Comparison of ENCODE assay signal across 1 mouse cellular context in the genomic region with DNA sequence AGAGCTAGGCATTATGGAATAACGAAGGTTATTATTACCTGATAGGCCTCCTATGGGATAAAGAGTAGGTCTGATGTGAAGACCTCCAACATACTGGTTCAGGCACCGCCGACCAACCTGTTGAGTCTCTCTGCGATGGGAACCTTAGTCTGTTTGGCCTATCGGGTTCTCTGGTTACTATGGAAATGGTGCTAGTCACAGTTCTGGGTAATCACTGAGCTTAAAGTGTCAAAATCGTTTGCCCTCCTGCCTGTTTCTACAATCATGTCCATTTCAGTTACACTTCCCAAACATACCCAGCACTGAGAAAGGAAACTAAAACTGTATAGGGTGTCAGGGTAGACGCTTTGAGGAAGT.
TF ChIP-seq lines count a peak whose summit lies in the region.

No protein-coding gene starts in this region.

TF ChIP-seq in myocyte, 11 proteins besides CTCF, POLR2A, EP300 and RAD21 (continued from another document):
- TF ChIP-seq MAX (IDR thresholded peaks at IDR 0.05; ENCODE audit: low read depth) (no peak), MYOG (IDR thresholded peaks at IDR 0.05; ENCODE audit: control insufficient read depth in 1 of 3, insufficient read depth in 1 of 3, insufficient read length in 2 of 3, low read depth in 2 of 3) (no peak), REST (IDR thresholded peaks at IDR 0.05; ENCODE audit: insufficient read depth, insufficient read length) (no peak), MYOD1 (IDR thresholded peaks at IDR 0.05; ENCODE audit: control insufficient read depth in 1 of 3, insufficient read length in 2 of 3, low read depth in 2 of 3) (no peak)
